Mouse (Mus musculus) heart, embryonic 12.5 days (tissue): Measurements from ENCODE around the gene Apbb2. TPM values are rescaled to one million over a fixed set of nuclear protein-coding genes. Genes with fewer than 3 reads are reported as not detected.
A peak's percentile ranks its signal among the peaks of the same experiment; 100 is the strongest.

Experiments used
- ATAC-seq: fragments of 200-750 bp; cut with Nextera tagmentation; 2 replicates; pipeline ENCODE4 v1.8.0; 2017; ENCODE audit warnings: moderate TSS enrichment, moderate library complexity; ENCODE audit not compliant: insufficient number of reproducible peaks, low FRiP score
- H3K27ac ChIP-seq: fragments of 300-500 bp; sonication (generic); 2 replicates; pipeline ENCODE4 v1.5.1; 2016; ENCODE audit warnings: mild to moderate bottlenecking, moderate library complexity; ENCODE audit not compliant: poor library complexity, severe bottlenecking
- H3K27me3 ChIP-seq: fragments of 300-500 bp; sonication (generic); replicated peaks from 2 replicates; pipeline ENCODE4 v1.6.1; 2016; ENCODE audit warnings: mild to moderate bottlenecking, moderate library complexity
- H3K36me3 ChIP-seq: fragments of 300-500 bp; sonication (generic); 2 replicates; pipeline ENCODE4 v1.6.1; 2016; ENCODE audit warnings: mild to moderate bottlenecking, moderate library complexity
- H3K4me1 ChIP-seq: fragments of 300-500 bp; sonication (generic); replicated peaks from 2 replicates; pipeline ENCODE4 v1.6.1; 2016; ENCODE audit warnings: mild to moderate bottlenecking
- H3K4me2 ChIP-seq: fragments of 300-500 bp; sonication (generic); 2 replicates; pipeline ENCODE4 v1.6.1; 2016; ENCODE audit warnings: mild to moderate bottlenecking, moderate library complexity
- H3K4me3 ChIP-seq: fragments of 300-500 bp; sonication (generic); 2 replicates; pipeline ENCODE4 v1.5.1; 2016; ENCODE audit warnings: mild to moderate bottlenecking
- H3K9ac ChIP-seq: fragments of 300-500 bp; sonication (generic); 2 replicates; pipeline ENCODE4 v1.6.1; 2016; ENCODE audit warnings: mild to moderate bottlenecking, moderate library complexity
- H3K9me3 ChIP-seq: fragments of 300-500 bp; sonication (generic); replicated peaks from 2 replicates; pipeline ENCODE4 v1.6.1; 2016; ENCODE audit warnings: mild to moderate bottlenecking, moderate library complexity
- WGBS: fragments of 180-500 bp; shearing (Covaris S2); methylation state at CpG from one replicate; pipeline ENCODE4 v1.1.7; 2016; 5-methylcytosine and 5-hydroxymethylcytosine counted together
- polyA plus RNA-seq: library from polyadenylated mRNA; unstranded; fragments of >200 nt; fragmentation: Nextera tagmentation; extraction: Ambion mirVana; gene quantifications from 2 replicates; pipeline ENCODE4 v1.2.1, GENCODE M21; 2016

Gene Apbb2
- polyA plus RNA-seq, 1 experiment from 2014 or later: 30.7 TPM

DNA sequence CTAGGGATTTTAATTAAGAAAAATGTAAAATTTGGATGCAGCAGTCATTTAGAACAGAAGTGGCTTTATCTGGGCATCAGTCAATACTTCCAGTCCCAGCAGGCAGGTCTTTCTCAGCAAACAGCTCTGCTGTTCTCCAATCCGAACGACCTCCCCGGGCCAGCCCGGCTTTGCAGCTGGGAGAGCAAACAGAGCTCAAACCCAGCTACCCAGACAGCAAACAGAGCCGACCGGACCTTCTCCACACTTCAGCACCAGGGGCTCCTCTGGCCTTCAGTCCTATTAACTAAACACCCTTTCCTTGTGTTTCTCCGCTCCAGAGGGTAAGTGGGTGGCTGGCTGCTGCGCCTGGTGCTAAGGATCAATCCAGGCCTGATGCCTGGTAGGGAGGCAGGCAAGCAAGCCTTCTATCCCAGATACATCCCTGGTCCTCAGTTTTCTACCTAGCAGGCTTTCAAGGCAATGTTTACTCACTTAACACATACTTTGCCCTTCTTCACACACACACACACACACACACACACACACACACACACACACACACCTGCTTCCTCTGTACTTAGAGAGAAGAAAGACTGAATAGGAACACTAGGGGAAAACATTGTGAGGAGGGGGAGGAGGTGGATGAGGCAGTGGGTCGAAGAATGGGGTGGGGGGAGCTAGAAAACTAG lies 82.9 kb downstream of the Apbb2 start:
- no peak overlapping the region for H3K4me2 ChIP-seq
- no peaks in the 10 kb centered on the region for H3K9me3 ChIP-seq
- no peak overlapping the region for H3K4me3 ChIP-seq
- 53% methylated on average over 9 of the region's 9 CpGs for WGBS
- ATAC-seq: no peak
- H3K4me1 ChIP-seq: peaks cover 65% of the 10 kb centered on the region
- H3K36me3 ChIP-seq: no peaks in the 10 kb centered on the region
- no peak overlapping the region for H3K9ac ChIP-seq
- no peaks in the 10 kb centered on the region for H3K27me3 ChIP-seq
- no peak overlapping the region for H3K27ac ChIP-seq

DNA sequence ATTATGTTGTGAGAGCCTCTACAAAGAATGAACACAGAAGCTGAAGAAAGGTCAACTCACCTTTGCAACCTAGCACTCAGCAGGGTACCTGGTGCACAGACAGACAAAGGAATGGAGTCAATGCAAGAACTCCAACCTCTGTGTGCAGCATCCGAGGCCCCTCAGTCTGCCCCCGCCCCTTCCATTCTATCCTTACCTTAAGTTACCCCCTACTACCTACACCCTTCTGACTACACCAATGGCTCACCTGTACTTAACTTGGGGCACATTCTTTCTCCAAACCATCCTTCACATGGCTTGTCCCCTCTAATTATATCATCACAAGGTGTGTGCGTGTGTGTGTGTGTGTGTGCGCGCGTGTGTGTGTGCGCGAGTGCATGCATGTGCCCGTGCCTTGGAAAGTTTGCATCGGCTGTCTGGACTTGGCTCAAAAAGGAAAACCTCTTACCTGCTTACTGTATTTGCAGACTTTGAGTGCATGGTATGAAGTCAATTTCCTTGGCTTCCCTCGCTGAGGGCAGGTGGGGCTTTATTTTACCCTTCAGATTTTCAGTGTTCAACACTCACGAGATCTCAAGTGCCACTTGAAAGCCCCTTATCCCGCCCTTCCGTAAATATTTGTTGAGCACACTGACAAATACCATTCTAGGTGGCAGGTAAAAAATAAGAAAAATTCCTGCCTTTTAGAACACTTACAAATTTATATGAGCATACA lies 84.7 kb downstream of the Apbb2 start:
- H3K4me1 ChIP-seq: peaks cover 76% of the 10 kb centered on the region
- H3K9me3 ChIP-seq: no peaks in the 10 kb centered on the region
- WGBS: 84% methylated on average over 14 of the region's 14 CpGs
- H3K4me3 ChIP-seq: no peak overlapping the region
- ATAC-seq: no peak
- H3K4me2 ChIP-seq: no peak overlapping the region
- H3K27me3 ChIP-seq: no peaks in the 10 kb centered on the region
- no peaks in the 10 kb centered on the region for H3K36me3 ChIP-seq
- H3K9ac ChIP-seq: no peak overlapping the region
- H3K27ac ChIP-seq: no peak overlapping the region

DNA sequence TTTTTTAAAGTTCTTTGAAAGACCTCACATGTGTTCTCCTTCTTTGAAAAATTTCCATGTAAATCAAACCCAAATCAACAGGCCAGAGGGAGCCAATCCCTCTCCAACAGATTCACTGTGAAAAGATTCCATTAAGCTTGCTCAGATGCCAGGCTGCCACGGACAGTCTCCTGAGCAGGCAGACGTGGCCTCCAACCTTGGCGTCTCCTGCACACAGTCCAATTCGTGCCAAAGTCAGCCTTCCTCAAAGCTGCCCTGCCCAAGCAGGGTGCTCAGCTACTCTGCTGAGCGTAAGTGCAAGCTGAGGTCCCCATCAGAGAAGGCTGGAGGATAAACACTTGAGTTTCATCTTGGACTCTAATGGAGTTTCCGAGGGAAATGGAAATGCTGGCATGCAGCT lies 85.8 kb downstream of the Apbb2 start:
- Histone ChIP-seq H3K4me2 (no peak overlapping the region), H3K9me3 (no peaks in the 10 kb centered on the region), H3K9ac (no peak overlapping the region), H3K4me3 (no peak overlapping the region), H3K4me1 (peaks cover 81% of the 10 kb centered on the region), H3K27ac (no peak overlapping the region), H3K27me3 (no peaks in the 10 kb centered on the region), H3K36me3 (no peaks in the 10 kb centered on the region)
- 75% methylated on average over 6 of the region's 6 CpGs for WGBS
- ATAC-seq: no peak

DNA sequence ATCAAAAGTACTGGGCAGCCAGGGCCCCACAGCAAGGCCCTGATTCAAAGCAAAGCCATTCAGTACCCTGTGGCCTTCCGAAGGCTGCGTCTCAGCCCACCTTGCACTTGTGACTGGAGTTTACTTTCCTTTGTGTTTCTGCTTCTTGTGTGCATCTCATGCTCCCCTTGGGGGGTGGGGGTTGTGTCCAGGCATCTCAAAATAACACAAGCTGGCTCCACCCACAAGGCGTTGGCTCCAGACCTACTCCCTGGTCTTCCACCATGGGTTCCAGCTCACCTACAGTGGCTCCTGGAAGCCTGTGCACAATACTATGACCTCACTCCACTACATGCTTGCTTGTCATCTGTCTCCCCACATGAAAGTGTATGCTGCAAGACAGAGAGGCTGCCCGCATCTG lies 88.2 kb downstream of the Apbb2 start:
- Histone ChIP-seq H3K4me1 (peaks cover 69% of the 10 kb centered on the region), H3K9ac (no peak overlapping the region), H3K4me3 (no peak overlapping the region), H3K9me3 (no peaks in the 10 kb centered on the region), H3K27me3 (no peaks in the 10 kb centered on the region), H3K27ac (no peak overlapping the region), H3K36me3 (no peaks in the 10 kb centered on the region), H3K4me2 (no peak overlapping the region)
- WGBS: 74% methylated on average over 4 of the region's 4 CpGs
- no peak for ATAC-seq

DNA sequence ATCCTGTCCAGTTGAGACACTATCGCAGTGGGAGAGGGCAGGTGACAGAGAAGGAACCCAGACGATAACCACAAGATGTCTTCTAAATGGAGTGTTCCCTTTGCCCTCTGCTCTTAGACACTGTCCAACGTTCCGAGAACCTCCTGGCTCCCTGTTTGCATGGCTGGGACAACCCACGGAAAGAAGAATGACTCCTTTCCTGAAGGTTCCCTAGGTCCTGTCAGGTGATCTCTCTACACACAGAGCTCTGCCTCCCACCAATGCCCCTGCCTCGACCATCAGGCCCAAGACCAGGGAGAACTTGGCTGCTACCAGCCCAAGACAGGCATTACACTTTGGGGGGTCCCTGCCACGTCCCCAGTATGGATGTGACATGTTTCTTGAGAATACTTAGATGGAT lies 89.0 kb downstream of the Apbb2 start:
- Histone ChIP-seq H3K36me3 (no peaks in the 10 kb centered on the region), H3K27ac (no peak overlapping the region), H3K4me1 (peaks cover 66% of the 10 kb centered on the region), H3K27me3 (no peaks in the 10 kb centered on the region), H3K9me3 (no peaks in the 10 kb centered on the region), H3K9ac (no peak overlapping the region), H3K4me3 (no peak overlapping the region), H3K4me2 (no peak overlapping the region)
- no peak for ATAC-seq
- WGBS: 80% methylated on average over 7 of the region's 7 CpGs

DNA sequence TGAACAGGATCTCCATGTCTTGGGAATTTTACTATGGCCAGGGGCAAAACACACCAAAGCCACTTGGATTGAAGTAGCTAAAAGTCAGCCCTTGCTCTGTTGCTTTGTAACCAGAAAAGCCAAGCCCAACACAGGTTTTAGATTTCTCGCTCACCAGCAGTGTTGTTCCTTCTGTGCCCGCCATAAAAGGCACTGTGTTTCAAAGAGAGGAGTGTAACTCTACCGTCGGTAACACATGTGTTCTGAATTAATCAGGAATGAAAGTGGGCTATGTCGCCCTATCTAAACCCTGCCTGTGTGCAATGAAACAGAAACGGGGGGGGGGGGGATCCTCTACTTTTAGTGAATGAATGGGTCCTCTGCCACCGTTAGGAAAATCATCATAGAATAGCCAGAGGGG lies 90.0 kb downstream of the Apbb2 start:
- no peak for ATAC-seq

DNA sequence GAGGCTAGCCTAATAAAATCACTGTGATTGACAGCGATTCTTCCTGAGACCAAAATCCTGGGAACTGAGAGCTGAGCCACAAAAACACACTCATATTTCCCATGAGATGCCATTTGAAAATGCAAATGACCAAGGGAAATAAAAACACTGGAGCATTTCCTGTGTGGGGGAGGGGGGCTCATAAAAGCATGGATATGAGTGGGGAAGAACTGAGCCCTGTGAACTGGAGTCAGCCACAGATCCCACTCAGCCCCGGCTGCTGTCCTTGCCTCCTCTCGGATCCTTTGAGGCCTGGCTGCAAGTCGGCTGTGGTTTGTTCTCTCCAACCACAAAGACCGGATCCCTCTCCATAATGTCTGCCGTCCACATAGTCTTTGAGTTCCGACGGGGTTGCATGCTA lies 91.5 kb downstream of the Apbb2 start:
- Histone ChIP-seq H3K36me3 (no peaks in the 10 kb centered on the region), H3K9ac (no peak overlapping the region), H3K4me2 (no peak overlapping the region), H3K27ac (no peak overlapping the region), H3K4me3 (no peak overlapping the region), H3K4me1 (peaks cover 58% of the 10 kb centered on the region), H3K27me3 (no peaks in the 10 kb centered on the region), H3K9me3 (no peaks in the 10 kb centered on the region)
- ATAC-seq: no peak
- WGBS: 69% methylated on average over 8 of the region's 8 CpGs

More for the DNA sequence above, 90.0 kb downstream of the Apbb2 start:
- no peak overlapping the region for H3K4me3 ChIP-seq
- H3K4me2 ChIP-seq: 0 out of 2 replicates have a peak overlapping the region, but pooled peaks have one; percentile 16
- H3K36me3 ChIP-seq: no peaks in the 10 kb centered on the region
- peaks cover 67% of the 10 kb centered on the region for H3K4me1 ChIP-seq
- WGBS: 35% methylated on average over 7 of the region's 7 CpGs
- no peak overlapping the region for H3K9ac ChIP-seq
- H3K27me3 ChIP-seq: no peaks in the 10 kb centered on the region
- H3K27ac ChIP-seq: peak overlapping the region; percentile 41
- no peaks in the 10 kb centered on the region for H3K9me3 ChIP-seq

DNA sequence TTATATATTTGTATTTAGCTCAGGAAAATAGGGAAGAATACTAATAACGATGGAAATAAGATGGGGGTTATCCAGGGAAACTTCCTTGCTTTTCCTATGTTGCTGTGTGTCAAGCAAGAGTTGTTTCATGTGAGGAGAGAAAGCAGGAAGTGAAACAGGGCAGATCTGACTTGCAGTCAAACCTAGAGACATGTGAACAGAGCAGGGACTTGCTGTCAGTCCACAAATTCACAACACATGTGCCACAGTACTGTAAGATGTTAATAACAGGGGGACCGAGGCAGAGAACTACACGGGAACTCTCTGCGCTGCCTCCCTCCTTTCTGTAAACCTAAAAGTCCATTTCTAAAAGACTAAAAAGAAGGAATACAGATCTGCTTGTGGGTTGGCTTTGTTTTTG lies 93.6 kb downstream of the Apbb2 start:
- Histone ChIP-seq H3K27ac (peak overlapping the region; percentile 57; the same call in 1 of the 2 replicates), H3K36me3 (no peaks in the 10 kb centered on the region), H3K4me2 (no peak overlapping the region)

DNA sequence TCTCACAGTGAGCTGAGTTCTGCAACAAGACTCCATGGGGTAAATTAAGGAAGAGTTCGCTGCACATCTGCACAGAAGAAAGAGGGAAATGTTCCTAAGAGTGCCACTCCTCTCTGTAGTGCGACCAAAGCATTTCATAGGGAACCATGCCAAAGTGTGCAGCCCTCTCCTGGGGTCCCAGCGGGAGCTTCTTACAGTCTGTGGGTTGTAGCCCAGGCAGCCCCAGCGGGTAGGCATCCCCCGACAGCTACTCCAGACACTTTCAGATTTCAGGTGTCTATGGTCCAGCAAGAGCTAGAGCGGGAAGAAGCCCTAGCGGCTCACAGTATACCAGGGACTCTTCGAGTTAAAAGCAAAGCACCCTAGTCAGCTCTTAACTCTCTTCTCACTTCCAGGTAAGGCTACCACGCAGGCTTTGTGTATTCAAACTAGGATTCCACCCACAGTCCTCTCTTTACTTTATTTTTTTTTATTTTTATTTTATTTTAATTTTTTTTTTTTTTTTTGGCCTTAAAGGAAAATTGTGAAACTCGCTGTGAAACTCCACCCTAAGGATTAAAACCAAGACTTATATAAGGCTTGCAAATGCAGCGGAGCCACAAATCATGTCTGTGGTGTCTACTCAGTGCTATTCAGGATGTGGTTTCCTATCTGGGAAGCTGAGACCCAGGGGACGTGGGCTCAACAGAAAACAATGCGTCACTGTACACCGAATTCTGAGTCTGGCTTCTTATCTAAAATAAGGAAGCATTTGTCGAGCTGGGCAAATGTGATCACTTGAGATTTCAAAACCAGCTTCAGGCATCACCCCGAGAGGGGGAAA lies 94.7 kb downstream of the Apbb2 start:
- H3K9me3 ChIP-seq: no peaks in the 10 kb centered on the region
- H3K4me3 ChIP-seq: no peak overlapping the region
- ATAC-seq: no peak
- H3K4me1 ChIP-seq: peaks cover 35% of the 10 kb centered on the region
- H3K27ac ChIP-seq: peak overlapping the region; percentile 76; the same call in 1 of the 2 replicates
- H3K27me3 ChIP-seq: no peaks in the 10 kb centered on the region
- WGBS: 38% methylated on average over 16 of the region's 16 CpGs
- no peak overlapping the region for H3K9ac ChIP-seq
- H3K4me2 ChIP-seq: peak overlapping the region; percentile 38
- no peaks in the 10 kb centered on the region for H3K36me3 ChIP-seq

More for the DNA sequence above, 93.6 kb downstream of the Apbb2 start:
- H3K27me3 ChIP-seq: no peaks in the 10 kb centered on the region
- no peak overlapping the region for H3K4me3 ChIP-seq
- no peaks in the 10 kb centered on the region for H3K9me3 ChIP-seq
- no peak for ATAC-seq
- H3K4me1 ChIP-seq: peaks cover 42% of the 10 kb centered on the region
- H3K9ac ChIP-seq: no peak overlapping the region
- WGBS: 77% methylated on average over 4 of the region's 4 CpGs

DNA sequence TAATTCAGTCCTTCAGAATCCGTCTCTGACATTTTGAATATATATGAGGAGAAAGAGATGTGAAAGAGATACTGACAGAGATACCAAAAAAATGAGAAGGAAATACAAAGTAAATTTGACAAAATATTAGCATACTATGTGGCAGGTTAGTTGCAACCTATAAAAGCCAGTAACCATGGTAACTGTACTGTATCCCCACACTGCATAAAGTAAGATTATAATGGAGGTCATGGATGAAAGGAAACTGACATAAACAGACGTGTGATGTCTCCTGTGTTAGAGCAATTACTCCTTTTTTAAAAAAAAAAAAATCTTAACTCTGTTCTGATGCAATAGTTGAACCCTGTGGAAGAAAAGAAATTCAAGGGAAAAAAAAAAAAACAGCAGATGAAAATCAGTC lies 97.3 kb downstream of the Apbb2 start:
- H3K4me3 ChIP-seq: no peak overlapping the region
- H3K27ac ChIP-seq: no peak overlapping the region
- no peak overlapping the region for H3K9ac ChIP-seq
- no peaks in the 10 kb centered on the region for H3K9me3 ChIP-seq
- H3K36me3 ChIP-seq: no peaks in the 10 kb centered on the region
- no peak overlapping the region for H3K4me2 ChIP-seq
- no peak for ATAC-seq
- peaks cover 24% of the 10 kb centered on the region for H3K4me1 ChIP-seq
- no peaks in the 10 kb centered on the region for H3K27me3 ChIP-seq
- 78% methylated on average over 2 of the region's 2 CpGs for WGBS

DNA sequence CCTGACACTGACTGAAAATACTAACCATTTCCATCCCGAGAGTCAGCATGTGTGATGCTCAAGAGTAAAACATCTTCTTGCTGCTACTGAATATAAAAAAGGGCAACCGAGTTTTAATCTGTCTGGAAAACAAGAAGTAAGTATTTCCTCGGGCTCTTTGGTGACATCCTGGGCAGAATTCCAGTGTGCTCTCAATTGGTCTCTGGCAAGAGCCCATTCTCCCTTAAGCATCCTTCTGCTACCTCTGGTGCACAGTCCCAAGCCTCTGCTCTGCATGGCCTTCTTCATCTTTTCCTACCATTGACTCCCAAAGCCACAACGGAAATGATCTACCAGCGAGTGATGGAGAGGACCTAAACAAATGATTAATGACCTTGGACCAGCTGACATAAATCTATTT lies 99.1 kb downstream of the Apbb2 start:
- Histone ChIP-seq H3K27me3 (no peaks in the 10 kb centered on the region), H3K9ac (no peak overlapping the region), H3K9me3 (no peaks in the 10 kb centered on the region), H3K4me3 (no peak overlapping the region), H3K4me1 (peaks cover 17% of the 10 kb centered on the region), H3K4me2 (no peak overlapping the region), H3K36me3 (no peaks in the 10 kb centered on the region), H3K27ac (no peak overlapping the region)
- WGBS: 65% methylated on average over 5 of the region's 5 CpGs
- no peak for ATAC-seq
